Mouse (Mus musculus) lung, postnatal 25 days (tissue): Measurements from ENCODE around the gene Insl6.

Source experiments
- DNase-seq: peaks from one replicate; pipeline ENCODE4 v3.0.0; 2022; ENCODE audit warnings: low spot score

The Insl6 gene

GRCm38 (mm10) chr19:29325053-29325851 lies at the start of gene Insl6:
Gene Insl6, minus strand, starts transcription at chr19:29325356.
- DNase-seq, result peak; percentile 63

DNA sequence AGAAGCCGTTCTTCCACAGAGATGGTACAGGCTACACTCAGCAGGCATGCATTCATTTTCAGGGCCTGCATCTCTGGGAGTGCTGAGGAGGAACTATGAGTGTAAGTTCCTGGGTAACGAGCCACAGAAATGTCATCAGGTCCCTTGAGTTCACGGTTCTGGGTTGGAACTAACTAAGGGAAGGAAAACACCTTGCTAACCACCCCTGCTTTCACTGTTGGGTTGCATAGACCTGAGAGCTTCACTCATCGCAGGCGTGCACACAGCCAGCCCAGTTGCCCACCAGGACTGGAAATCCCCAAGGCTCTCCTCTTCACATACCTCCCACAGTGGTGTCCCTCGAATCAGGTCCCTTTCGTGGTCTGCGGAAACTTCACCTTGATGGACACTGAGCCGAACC lies 49.8 kb upstream of the Insl6 start:
- DNase-seq, result no peak

- no peak for DNase-seq
Observed at GRCm38 (mm10) chr19:29373438-29373837, 48.3 kb upstream of the Insl6 start.

- no peak for DNase-seq
Observed at GRCm38 (mm10) chr19:29372621-29373020, 47.5 kb upstream of the Insl6 start.

GRCm38 (mm10) chr19:29372138-29372537 lies 47.0 kb upstream of the Insl6 start:
- DNase-seq, result no peak

DNA sequence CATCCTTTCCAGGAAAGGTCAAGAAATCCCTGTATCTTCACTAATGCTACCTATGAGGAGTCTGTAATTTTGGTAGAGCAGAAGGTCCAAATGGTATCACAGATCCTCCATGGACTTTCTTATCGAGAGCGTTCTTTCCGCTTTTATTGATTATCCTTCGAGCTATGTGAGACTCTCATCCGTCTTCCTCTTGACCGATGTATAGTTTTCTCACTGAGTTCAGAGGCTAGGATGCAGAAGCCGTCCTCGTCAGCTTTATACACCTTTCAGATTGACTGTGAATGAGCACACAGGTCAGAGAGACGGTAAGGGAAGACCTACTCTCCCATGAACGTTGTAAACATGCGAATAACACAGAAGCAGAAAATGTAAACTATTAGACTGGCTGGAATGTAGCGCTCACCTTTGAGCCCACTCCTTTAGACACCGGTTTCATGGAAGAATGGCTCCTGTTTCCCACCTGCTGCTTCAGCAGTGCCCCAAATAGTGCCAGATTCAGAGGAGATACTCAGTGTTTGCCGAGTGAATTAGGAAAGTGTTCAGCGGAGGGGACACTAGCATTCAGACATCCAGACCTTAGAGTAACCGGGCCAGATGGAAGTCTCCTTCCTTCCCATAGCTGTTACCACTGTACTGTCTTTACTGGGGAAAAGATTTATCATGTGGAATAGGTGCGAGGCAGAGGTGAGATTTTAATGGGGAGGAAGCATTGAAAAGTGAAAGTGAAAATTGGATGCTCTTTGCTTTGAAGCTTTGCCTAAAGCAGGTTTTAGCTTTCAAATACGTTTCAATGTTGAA lies 46.3 kb upstream of the Insl6 start:
- DNase-seq, result no peak

GRCm38 (mm10) chr19:29370545-29371283 lies 45.6 kb upstream of the Insl6 start:
- no peak for DNase-seq

DNA sequence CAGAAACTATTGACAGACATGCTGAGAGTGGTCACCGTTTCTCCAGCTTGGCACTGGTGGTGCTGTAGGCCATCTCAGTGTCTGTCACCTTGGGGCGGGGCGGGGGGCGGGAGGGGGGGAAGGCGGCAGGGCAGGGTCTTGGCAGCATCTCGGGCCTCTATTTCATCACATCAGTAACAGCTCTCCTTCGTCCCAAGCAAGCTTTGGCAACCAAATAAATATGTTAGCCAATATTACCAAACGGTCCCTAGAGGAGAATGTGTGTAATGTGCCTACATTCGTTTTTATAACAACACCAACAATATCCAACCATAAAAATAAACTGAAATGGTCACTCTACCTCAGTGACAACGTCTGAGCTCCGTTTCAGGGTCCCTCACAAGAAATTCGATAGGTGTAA lies 45.0 kb upstream of the Insl6 start:
- no peak for DNase-seq

- DNase-seq, result no peak
Observed at GRCm38 (mm10) chr19:29368671-29369309, 43.6 kb upstream of the Insl6 start.

- DNase-seq, result no peak
Observed at GRCm38 (mm10) chr19:29368041-29368440, 42.9 kb upstream of the Insl6 start.

DNA sequence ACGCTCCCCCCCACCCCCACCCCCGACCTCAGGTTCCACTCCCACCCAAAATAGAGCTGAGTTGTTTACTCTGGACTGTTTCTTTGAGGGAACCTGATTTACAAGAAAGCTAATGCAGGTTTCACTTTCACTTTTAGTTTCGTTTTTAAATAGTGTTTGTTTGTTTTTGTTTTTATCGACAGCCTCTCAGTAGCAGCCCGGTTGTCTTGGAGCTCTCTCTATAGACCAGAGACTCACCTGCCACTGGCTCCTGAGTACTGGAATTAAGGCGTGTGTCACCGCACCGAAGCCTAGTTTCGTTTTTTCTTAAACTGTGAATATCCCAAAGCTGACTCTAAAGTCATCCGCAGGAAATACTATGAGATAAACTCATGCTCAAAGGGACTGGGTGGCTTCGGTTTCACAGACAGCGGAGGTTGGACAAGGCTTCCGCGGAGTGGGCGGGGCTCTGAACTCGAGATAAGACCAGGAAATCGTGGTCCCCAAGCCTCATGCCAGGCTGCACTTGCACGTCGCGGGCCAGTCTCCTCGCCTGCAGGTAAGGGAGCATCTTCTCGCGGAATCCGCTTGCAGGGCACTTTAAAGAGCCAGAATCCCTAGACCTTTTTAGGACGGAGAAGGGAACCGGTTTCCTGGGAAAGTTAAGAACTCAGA lies 41.9 kb upstream of the Insl6 start, which contains the start of the genes Plgrkt and Cd274:
Gene Plgrkt (minus strand): TSS at position 422 of the 654 bp plus-strand sequence.
Gene Cd274 (plus strand): TSS at position 487 of the 654 bp plus-strand sequence.
- peak; percentile 90 for DNase-seq

DNA sequence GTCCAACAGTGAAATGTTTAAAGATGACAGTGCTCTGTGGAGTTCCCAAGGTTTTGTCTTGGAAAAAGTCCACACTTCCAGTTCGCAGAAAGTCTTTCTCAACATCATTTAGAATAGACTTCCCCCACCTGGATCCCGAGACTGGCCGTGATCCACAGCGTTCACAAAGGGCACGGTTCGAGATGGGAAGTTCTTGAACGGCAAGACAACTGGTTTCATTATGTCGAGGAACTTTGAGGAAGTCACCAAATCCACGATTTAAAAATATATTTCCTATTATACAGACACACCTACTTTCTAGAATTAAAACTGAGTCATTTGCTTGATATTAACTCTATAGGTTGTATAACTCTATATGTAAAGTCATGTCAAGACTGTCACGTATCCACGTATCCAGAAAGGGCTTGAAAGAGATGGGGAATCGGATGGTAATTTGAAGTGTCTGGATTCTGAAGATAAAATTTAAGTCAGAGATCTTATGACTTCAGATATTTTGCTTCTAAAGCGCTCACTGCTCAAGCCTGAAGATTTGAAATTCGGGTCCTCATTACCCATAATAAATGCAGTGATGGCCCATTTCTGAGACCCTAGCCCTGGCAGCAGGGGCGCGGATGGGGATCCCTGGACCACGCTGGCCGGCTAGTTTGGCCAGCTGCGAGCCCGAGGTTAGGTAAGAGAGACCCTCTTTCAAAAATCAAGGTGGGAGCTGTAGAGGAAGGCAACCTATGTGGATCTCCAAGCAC lies 41.2 kb upstream of the Insl6 start:
- no peak for DNase-seq

GRCm38 (mm10) chr19:29365105-29365504 lies 39.9 kb upstream of the Insl6 start:
- no peak for DNase-seq

DNA sequence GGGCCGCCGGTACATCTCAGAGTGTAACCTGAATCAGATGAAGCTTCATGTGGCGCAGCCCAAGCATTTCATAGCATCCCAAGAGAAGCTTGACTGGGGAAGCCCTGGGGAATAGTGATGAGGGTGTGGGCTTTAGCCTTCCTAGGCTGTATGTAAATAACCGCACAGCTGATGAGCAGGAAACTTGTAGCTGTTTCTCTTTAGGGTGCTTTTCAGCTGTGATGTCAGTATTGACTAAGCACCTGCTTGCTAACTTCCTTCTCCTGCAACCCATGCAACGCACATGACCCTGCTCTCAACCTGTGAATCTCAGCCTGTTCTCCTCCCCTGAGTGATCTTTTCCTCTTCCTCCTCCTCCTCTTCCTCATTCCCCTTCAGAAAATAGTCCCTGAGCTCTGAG lies 38.9 kb upstream of the Insl6 start:
- peak; percentile 30 for DNase-seq

DNA sequence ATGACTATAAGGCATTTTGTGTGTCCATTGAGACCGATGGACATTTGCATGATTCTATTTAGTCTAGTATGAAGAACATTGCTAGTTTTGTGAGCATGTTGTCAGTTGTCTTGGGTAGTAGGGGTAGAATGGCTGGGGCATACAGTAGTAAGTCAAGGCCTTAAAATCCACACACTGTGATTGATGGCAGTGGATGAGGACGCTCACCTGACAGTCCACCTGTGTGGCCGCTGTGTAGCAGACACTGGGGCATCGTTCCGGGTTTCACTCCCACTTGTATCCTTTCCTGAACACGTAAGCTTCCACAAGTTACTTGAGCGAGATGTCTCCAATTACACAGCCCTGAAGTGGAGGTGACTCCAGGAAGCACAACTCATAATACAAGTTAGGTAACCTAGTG lies 38.4 kb upstream of the Insl6 start:
- DNase-seq, result no peak

DNA sequence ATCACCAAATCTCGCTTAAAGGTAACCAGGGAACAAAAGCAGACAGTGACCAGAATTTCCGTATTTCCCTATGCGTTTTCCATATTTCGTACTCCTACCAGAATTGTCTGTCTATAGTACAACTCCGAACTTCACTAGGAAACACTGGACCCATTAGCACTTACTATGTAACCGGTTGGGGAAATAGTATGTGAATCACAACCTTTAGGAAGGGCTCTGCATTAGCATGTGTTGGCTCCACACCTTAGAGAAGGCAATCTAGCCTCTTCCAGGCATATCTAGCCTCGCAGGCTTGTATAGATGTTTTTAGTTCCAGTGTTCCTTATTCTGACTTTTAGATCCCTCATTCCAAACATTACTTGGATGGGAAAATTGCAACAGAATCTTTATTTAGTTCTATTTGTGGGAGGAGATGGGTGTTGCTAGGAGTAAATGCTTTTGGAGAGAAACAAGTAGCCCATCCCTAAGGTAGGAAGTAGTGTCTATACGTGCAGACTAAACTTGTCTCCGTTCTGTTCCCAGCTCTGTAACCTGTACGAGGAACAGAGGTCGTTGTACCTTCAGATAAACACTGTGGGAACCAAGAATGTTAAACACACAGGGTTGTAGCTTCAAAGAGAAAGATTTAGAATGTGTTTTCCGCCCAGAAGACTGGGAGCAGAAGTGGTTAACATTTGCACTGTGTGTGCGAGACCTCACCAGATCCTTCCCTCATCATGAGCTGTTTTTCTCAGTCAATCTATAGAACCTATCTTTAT lies 37.2 kb upstream of the Insl6 start:
- DNase-seq, result no peak

DNA sequence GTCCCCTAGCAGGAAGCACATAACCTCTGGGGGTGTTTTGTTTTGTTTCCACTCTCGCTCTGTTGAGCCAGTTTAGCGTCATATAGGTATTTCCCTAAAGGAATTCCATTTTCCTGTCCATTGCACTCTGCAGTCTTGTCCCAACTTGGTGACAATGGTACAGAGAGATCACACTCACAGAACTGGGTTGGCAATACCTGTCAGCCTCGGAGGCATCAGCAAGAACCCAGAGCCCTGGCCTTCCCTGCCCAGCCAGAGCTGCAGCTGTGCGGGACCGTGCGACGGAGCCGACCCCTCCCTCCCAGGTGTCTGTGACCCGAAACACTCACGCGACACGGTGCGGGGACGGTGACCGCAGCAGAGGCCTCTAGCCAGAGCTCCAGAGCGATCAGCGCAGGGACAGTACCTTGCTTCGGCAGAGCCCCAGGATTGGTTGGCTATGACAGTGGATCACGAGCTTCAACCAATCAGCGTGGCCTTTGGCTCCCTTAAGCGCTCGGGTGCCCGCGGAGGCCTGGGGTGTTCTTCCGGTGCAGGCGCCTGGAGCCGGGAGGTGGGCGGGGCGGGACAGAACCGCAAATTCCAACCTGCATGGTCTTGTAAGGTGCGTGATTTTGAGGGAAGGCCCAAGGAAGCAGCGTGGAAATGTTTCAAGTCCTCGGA lies 36.4 kb upstream of the Insl6 start:
- DNase-seq, result peak; percentile 95

DNA sequence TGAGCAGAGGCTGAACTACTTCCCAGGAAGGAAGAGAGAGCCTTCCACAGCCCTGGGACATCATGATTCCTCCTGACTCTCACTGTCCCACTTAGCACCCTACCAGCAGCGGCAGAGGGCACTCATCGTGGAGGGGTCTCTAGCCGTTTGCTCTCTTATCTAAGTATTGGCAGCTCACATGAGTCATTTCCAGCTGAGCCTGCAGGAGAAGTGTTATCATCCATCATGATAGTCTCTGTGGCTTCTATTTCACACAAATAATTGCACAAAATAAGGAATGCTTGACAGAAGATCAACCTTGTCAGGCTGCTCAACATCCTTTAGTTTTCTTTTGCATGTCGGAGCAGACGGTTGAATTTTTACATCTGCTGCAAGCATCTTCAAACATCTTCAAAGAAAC lies 35.1 kb upstream of the Insl6 start:
- DNase-seq, result no peak

DNA sequence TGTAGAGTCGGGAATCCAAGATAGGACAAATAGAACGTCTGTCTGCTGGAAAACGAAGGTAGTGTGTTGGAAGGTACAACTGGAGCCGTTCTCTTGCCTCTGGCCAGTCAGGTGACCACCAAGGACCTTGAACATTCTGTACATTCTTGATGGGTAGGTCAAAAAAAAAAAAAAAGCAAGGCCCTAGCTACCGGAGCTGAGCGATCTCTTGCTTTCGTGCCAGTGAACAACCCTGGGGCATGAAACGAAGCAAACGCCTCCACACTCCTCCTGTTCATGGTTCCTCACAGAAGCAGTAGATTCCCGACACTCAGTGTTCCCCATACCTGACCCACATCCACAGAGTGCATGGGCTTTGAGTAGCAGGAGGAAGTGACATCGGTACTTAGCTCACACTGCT lies 31.1 kb upstream of the Insl6 start:
- DNase-seq, result no peak
